Mouse (Mus musculus) heart, embryonic 12.5 days (tissue): Measurements from ENCODE around the gene Ear14. TPM values are rescaled to one million over a fixed set of nuclear protein-coding genes. Genes with fewer than 3 reads are reported as not detected.
"Not testable (repeated sequence)": the region's sequence is repeated elsewhere in the genome, so short reads cannot be mapped to it uniquely, and the experiment has no call there.

Source experiments
- ATAC-seq: fragments of 200-750 bp; cut with Nextera tagmentation; 2 replicates; pipeline ENCODE4 v1.8.0; 2017; ENCODE audit warnings: moderate TSS enrichment, moderate library complexity; ENCODE audit not compliant: insufficient number of reproducible peaks, low FRiP score
- H3K27ac ChIP-seq: fragments of 300-500 bp; sonication (generic); 2 replicates; pipeline ENCODE4 v1.5.1; 2016; ENCODE audit warnings: mild to moderate bottlenecking, moderate library complexity; ENCODE audit not compliant: poor library complexity, severe bottlenecking
- H3K27me3 ChIP-seq: fragments of 300-500 bp; sonication (generic); replicated peaks from 2 replicates; pipeline ENCODE4 v1.6.1; 2016; ENCODE audit warnings: mild to moderate bottlenecking, moderate library complexity
- H3K36me3 ChIP-seq: fragments of 300-500 bp; sonication (generic); 2 replicates; pipeline ENCODE4 v1.6.1; 2016; ENCODE audit warnings: mild to moderate bottlenecking, moderate library complexity
- H3K4me1 ChIP-seq: fragments of 300-500 bp; sonication (generic); replicated peaks from 2 replicates; pipeline ENCODE4 v1.6.1; 2016; ENCODE audit warnings: mild to moderate bottlenecking
- H3K4me2 ChIP-seq: fragments of 300-500 bp; sonication (generic); 2 replicates; pipeline ENCODE4 v1.6.1; 2016; ENCODE audit warnings: mild to moderate bottlenecking, moderate library complexity
- H3K4me3 ChIP-seq: fragments of 300-500 bp; sonication (generic); 2 replicates; pipeline ENCODE4 v1.5.1; 2016; ENCODE audit warnings: mild to moderate bottlenecking
- H3K9ac ChIP-seq: fragments of 300-500 bp; sonication (generic); 2 replicates; pipeline ENCODE4 v1.6.1; 2016; ENCODE audit warnings: mild to moderate bottlenecking, moderate library complexity
- H3K9me3 ChIP-seq: fragments of 300-500 bp; sonication (generic); replicated peaks from 2 replicates; pipeline ENCODE4 v1.6.1; 2016; ENCODE audit warnings: mild to moderate bottlenecking, moderate library complexity
- WGBS: fragments of 180-500 bp; shearing (Covaris S2); methylation state at CpG from one replicate; pipeline ENCODE4 v1.1.7; 2016; 5-methylcytosine and 5-hydroxymethylcytosine counted together
- polyA plus RNA-seq: library from polyadenylated mRNA; unstranded; fragments of >200 nt; fragmentation: Nextera tagmentation; extraction: Ambion mirVana; gene quantifications from 2 replicates; pipeline ENCODE4 v1.2.1, GENCODE M21; 2016

Ear14 gene
- polyA plus RNA-seq: not detected in 2 replicates

DNA sequence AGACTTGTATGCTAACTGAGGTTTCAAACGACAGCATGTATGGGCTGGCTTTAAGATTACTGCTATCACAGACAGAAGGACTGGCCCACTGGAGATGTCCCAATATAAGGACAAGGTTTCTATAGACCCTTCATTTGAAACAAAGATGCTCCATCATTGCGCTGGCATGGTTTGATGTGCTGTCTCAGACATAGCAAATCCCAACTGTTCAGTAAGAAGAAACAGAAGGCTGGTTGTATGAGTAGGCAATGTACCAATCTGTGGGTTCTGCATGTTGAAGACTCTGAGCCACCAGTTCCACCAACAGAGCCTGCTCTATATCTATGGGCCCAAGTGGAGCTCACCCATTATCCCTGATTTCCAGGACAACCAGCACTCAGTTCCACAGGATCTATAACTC is at the start of gene Ear14:
Gene Ear14 (plus strand): TSS at position 277 of the 400 bp plus-strand sequence.
- Histone ChIP-seq H3K4me3 (no peak within 1 kb of the TSS), H3K9ac (no peak within 1 kb of the TSS), H3K4me1 (no peaks in the 10 kb centered on the region), H3K27me3 (no peaks in the 10 kb centered on the region), H3K9me3 (no peaks in the 10 kb centered on the region), H3K36me3 (no peaks in the 10 kb centered on the region), H3K27ac (no peak within 1 kb of the TSS), H3K4me2 (no peak within 1 kb of the TSS)
- WGBS: 76% methylated on average over 2 of the region's 2 CpGs
- ATAC-seq: no peak

DNA sequence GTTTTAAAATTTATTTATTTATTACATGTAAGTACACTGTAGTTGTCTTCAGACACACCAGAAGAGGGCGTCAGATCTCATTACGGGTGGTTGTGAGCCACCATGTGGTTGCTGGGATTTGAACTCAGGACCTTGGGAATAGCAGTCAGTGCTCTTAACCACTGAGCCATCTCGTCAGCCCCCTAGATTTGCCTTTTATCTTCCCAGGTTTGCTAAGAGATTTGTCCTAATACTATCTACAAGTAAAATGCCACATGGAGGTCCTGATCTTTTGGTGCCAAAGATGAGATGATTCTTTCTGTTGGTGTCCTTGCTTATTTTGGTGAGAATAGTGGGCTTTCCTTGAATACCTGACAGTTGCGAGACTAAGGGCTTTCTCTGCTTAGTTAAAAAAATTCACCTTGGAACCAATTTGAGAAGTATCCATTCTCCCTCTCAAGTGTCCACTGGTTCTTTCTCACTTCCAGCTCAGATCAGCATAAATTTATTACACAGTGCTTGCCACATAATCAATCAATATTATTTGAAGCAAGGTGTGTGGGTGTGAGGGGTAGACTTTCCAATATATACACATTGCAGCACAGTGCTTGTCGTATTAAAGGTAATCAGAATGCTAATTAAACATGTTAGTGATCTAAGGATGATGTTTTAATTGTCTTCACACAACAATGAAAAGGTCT is 47.0 kb upstream of the Ear14 start:
- no peaks in the 10 kb centered on the region for H3K4me1 ChIP-seq
- no peak overlapping the region for H3K4me2 ChIP-seq
- H3K9ac ChIP-seq: no peak overlapping the region
- H3K27ac ChIP-seq: no peak overlapping the region
- H3K4me3 ChIP-seq: no peak overlapping the region
- H3K36me3 ChIP-seq: no peaks in the 10 kb centered on the region
- no peaks in the 10 kb centered on the region for H3K9me3 ChIP-seq
- H3K27me3 ChIP-seq: no peaks in the 10 kb centered on the region
- 88% methylated on average over 5 of the region's 5 CpGs for WGBS
- no peak for ATAC-seq

DNA sequence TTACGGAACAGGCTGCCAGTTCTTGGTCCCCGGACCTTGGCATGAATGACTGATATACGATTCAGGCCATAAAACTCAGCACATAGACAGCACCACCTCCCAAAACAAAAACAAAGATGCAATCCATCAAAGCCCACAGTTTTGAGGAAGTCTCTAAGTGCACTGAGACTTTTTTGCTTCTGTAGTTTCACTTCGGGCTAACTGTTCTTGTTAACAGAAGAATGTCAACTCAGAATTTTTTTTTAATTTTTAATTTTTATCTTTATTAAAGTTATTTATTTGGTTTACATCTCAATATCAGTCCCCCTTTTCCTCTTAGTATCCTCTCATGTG is 46.5 kb upstream of the Ear14 start:
- Histone ChIP-seq H3K27ac (no peak overlapping the region), H3K27me3 (no peaks in the 10 kb centered on the region), H3K4me2 (no peak overlapping the region), H3K36me3 (no peaks in the 10 kb centered on the region), H3K9me3 (no peaks in the 10 kb centered on the region), H3K4me1 (no peaks in the 10 kb centered on the region), H3K9ac (no peak overlapping the region), H3K4me3 (no peak overlapping the region)
- ATAC-seq: no peak
- 79% methylated on average over 4 of the region's 4 CpGs for WGBS

DNA sequence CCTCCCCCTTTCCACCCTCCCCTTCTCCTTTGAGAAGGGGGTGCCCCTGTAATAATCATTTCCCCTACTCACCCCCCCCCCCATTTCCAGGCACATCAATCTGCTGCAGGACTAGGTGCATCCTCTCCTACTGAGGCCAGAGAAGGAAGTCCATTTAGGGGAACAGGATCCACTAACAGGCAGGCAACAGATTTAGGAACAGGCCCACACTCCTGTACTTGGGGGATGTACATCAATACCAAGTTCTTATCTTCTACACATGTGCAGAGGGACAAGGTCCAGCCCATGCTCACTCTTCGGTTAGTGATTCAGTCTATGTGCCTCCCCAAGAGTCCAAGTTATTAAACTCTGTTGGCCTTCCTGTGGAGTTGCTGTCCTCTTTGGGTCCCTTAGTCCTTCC is 46.1 kb upstream of the Ear14 start:
- no peak overlapping the region for H3K27ac ChIP-seq
- no peak overlapping the region for H3K4me2 ChIP-seq
- ATAC-seq: no peak
- H3K36me3 ChIP-seq: no peaks in the 10 kb centered on the region
- H3K9ac ChIP-seq: no peak overlapping the region
- H3K4me3 ChIP-seq: no peak overlapping the region
- no peaks in the 10 kb centered on the region for H3K4me1 ChIP-seq
- no peaks in the 10 kb centered on the region for H3K9me3 ChIP-seq
- 79% methylated on average over 1 of the region's 1 CpGs for WGBS
- no peaks in the 10 kb centered on the region for H3K27me3 ChIP-seq

DNA sequence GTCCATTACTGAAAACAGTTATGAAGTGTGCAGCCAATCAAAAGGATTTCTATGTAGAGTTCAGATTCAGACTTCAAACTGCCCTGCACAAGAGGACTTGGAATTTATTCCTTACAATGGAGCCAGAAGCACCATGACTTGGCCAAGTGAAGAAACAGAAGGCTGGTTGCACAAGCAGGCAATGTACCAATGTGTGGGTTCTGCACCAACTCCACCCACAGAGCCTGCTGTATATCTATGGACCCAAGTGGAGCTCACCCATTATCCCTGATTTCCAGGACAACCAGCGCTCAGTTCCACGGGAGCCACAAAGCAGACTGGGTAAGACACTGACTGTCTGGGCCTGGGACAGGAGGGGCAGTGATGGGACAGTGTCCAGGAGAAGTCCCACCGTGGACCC is 41.2 kb upstream of the Ear14 start, which contains the start of gene Rnase2b:
Gene Rnase2b (plus strand): TSS at position 285 of the 400 bp plus-strand sequence.
- not testable (repeated sequence) for H3K36me3 ChIP-seq, H3K27me3 ChIP-seq, H3K9ac ChIP-seq, H3K4me1 ChIP-seq, ATAC-seq, H3K4me2 ChIP-seq, H3K27ac ChIP-seq, H3K9me3 ChIP-seq, H3K4me3 ChIP-seq
- WGBS: 88% methylated on average over 3 of the region's 3 CpGs

DNA sequence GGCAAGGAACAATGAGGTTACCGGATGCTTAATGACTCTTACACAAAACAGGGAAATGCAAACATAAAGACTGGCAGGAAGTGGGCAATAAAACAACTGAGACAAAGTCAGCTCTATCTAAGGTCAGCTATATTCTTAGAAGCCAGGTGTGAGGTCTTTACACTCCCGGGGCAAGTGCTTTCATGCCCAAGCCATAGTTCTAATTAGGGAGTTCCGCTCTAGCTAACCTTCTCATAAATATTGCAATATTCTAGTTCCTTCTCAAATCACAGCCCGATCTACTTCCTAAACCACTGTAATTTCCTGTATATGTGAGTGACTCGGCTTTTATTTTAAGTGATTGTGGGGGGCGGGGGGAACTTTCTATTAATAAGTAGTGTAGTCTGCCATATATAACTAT is 39.9 kb upstream of the Ear14 start:
- H3K4me1 ChIP-seq, ATAC-seq, H3K9ac ChIP-seq, H3K27me3 ChIP-seq, H3K9me3 ChIP-seq, H3K36me3 ChIP-seq, H3K4me3 ChIP-seq, H3K27ac ChIP-seq, H3K4me2 ChIP-seq: not testable (repeated sequence)
- WGBS: 86% methylated on average over 6 of the region's 6 CpGs

DNA sequence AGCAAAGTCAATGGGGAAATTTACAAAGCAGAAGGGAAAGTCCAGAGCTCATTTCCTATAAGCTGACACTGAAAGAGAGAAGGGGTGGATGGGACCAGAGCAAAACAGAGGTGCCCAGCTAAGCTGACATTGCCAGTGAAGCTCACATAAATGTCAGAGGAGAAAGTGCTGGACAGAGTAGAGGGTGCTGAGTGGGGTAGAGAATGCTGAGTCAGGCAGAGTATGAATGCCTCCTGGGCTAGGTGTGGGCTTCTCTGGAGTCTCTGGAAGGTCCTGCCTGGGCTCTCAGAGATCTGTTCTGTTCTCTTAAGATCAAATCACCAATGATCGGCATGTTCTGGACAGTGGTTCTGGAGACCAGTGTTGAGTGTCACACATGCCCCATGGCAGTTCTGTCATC is 37.8 kb upstream of the Ear14 start:
- ATAC-seq: 0 out of 2 replicates have a peak, but pooled peaks have one; percentile 33
- Histone ChIP-seq H3K4me3 (no peak overlapping the region), H3K4me1 (no peaks in the 10 kb centered on the region), H3K4me2 (no peak overlapping the region), H3K9ac (no peak overlapping the region), H3K27ac (no peak overlapping the region), H3K9me3 (peaks cover 6% of the 10 kb centered on the region; the same call in 1 of the 2 replicates), H3K27me3 (no peaks in the 10 kb centered on the region), H3K36me3 (no peaks in the 10 kb centered on the region)
- 94% methylated on average over 1 of the region's 1 CpGs for WGBS

DNA sequence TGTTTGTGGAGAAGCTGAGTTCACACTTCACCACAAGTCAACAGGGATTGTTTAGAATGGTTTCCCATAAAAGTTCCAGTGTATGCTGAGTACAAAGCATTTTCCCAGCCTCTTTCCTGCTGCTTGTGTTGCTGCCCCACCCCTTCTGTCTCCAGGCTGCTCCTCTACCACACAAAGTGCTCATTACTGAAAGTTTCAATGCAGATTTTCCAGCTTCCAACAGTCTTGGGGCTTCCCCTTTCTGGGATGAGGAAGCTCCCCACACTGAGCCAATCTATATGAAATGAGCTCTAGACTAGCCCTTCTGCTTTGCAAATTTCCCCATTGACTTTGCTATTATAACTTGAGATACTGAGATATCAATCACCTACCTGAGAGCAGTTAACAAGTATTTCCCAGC is 37.1 kb upstream of the Ear14 start:
- Histone ChIP-seq H3K27ac (no peak overlapping the region), H3K4me3 (no peak overlapping the region), H3K27me3 (no peaks in the 10 kb centered on the region), H3K36me3 (no peaks in the 10 kb centered on the region), H3K4me2 (no peak overlapping the region), H3K9me3 (peaks cover 6% of the 10 kb centered on the region; the same call in 1 of the 2 replicates), H3K4me1 (no peaks in the 10 kb centered on the region), H3K9ac (no peak overlapping the region)
- no peak for ATAC-seq

DNA sequence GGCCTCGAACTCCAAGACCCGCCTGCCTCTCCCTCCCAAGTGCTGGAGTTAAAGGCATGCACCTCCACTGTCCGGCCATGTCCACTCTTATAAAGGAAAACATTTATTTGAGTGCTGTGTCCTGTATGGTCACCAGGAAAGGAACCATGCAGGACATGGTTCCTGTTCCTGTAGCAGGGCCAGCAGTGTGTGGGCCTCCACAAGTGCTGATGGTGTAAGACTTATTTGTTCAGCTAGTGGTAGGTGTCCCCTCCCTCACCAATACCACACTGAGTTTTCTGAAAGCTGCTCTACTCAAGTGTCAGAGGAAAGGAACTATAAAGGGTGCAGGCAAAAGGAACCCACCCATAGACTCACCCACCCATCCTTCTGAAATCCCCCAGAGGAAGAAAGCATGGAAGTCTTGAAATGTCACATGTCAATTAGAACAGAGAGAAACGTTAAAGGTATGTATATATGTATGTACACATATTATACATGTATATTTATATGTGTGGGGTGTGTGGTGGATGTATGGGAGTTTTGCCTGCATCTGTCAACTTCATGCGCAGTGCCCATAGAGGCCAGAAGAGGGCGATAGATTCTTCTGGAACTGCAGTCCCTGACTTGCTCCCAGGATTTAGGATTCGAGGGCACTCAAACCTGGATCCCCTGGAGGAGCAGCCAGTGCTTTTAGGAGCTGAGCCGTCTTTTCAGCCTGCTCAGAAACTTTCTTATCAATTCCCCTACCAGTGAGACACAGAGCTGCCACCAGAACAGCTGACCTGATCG is 30.9 kb upstream of the Ear14 start:
- ATAC-seq, H3K4me3 ChIP-seq, H3K9me3 ChIP-seq, H3K4me1 ChIP-seq, H3K9ac ChIP-seq, H3K27me3 ChIP-seq, H3K36me3 ChIP-seq, H3K27ac ChIP-seq: not testable (repeated sequence)
- peak overlapping the region; percentile 34; the same call in 1 of the 2 replicates for H3K4me2 ChIP-seq
- WGBS: 31% methylated on average over 9 of the region's 9 CpGs

DNA sequence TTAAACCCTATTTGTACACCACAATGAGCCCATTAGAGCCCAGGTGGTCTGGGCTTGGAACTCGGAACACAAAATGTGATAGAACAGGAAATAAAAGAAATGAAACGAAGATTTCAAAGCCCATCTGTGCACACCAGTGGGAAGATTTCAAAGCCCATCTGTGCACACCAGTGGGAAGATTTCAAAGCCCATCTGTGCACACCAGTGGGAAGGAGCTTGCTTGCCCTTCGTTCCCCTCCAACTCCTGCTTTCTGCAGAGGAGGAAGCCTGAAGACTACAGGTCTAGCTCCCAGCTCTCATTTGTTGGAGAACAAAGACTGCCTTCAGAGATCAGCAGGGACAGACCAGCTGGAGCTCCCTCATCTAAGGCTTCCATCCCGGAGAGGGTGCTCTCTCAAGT is 30.2 kb upstream of the Ear14 start:
- peak overlapping the region; percentile 34; the same call in 1 of the 2 replicates for H3K4me2 ChIP-seq
- H3K9ac ChIP-seq: not testable (repeated sequence)

DNA sequence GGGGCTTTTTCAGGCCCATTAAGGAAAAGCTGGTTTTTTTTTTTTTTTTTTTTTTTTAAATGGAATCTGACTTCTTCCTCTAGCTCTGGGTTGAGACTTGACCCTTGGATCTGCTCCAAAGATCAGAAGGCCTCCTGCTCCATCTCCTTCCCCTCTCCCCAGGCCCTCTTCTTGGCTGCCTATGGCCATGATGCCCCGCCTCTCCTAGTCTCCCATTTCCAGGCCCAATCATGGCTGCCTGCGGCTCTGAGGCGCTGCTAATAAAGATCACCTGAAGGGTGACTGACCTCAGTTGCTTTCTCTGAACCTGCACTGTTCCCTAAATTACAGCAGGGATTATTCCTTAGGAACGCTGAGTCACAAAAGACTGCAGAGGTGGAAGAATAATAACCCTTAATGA is 29.3 kb upstream of the Ear14 start:
- Histone ChIP-seq H3K9ac (no peak overlapping the region), H3K36me3 (no peaks in the 10 kb centered on the region), H3K27me3 (no peaks in the 10 kb centered on the region), H3K4me2 (no peak overlapping the region), H3K9me3 (no peaks in the 10 kb centered on the region), H3K4me3 (no peak overlapping the region), H3K27ac (no peak overlapping the region), H3K4me1 (peaks cover 7% of the 10 kb centered on the region; the same call in 1 of the 2 replicates)
- no peak; the same call in 1 of the 2 replicates for ATAC-seq
- 81% methylated on average over 4 of the region's 4 CpGs for WGBS

More for the DNA sequence above, 30.2 kb upstream of the Ear14 start:
- not testable (repeated sequence) for ATAC-seq, H3K4me3 ChIP-seq, H3K9me3 ChIP-seq, H3K27ac ChIP-seq, H3K27me3 ChIP-seq, H3K36me3 ChIP-seq, H3K4me1 ChIP-seq
- 54% methylated on average over 4 of the region's 4 CpGs for WGBS
